Mouse (Mus musculus) cerebral cortex, adult 2 months (tissue): Measurements from ENCODE around the gene Adamts20.

Experiments used
- WGBS: fragments of 180-500 bp; shearing (Covaris S2); methylation state at CpG from one replicate; pipeline ENCODE4 v1.1.7; 2018; 5-methylcytosine and 5-hydroxymethylcytosine counted together

The Adamts20 gene

DNA sequence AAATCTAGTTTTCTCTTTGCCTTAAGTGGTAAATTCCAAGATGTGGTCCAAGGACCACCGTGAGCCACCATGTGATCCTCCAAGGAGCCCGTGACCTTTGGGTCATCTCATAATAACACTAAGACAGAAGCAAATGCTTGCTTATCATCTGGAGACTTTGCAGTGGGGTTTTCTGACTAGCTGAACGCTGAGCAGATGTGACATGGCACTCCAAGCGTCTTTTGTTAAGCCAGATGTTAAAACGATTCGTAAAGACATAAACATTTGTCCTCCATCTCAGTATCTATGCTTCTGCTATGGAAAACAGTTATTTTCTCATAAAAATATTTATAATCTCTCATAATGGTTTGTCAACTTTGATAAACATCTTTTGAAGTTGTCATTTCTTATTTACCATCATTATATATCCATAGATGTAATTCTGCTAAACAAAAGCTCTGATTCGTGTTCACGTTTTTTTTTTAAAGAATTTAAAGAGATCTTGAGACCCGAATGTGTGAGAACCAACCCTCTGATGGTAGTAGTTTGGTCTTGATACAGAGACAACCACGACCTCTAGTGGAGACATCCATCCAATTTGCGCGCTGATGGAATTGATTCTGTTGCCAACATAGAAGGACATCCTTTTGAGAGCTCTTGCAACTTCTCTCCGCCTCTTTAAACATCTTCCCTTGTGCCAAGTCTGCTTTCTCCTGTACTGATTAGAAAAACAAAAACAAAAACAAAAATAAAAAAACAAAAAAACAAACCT lies 212.1 kb downstream of the Adamts20 start:
- 56% methylated on average over 13 of the region's 13 CpGs for WGBS

DNA sequence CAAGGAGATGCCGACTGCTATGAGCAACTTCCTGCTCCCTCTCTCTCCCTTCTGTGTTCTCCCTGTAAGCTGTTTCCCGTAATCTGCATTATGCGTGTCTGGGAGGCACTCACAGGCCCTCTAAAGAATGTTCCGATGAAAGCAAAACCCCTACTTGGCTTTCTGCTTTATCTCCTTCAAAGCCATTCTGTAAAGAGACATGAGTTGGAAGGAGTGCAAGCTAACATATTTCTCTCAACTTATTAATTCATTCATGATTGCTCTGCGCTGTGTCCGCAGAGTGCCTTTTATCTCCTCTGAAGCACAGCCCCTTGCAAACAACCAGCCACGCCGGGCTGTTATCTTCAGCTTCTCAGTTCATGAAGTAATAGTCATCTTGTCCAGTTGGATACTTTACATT lies 215.5 kb downstream of the Adamts20 start:
- WGBS: 72% methylated on average over 8 of the region's 8 CpGs

DNA sequence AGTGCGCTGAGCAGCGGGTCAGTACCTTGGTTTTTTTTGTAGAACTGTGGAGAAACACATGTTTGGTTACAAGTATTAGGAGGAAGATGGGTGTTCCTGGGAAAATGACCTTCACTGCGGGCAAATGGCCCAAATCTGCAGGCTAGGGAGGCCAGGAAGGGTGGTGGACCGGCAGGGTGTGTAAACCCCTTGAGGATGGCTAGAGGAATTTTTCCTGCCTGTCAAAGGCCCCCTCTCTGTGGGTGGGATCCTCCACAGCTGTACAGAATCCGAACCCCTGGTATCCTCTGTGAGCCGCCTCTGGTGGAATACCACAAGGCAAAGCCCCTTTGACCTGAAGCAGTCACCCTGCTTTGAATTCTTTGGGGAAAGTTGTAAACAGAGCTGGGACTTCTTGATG lies 216.8 kb downstream of the Adamts20 start:
- WGBS: 78% methylated on average over 6 of the region's 6 CpGs

DNA sequence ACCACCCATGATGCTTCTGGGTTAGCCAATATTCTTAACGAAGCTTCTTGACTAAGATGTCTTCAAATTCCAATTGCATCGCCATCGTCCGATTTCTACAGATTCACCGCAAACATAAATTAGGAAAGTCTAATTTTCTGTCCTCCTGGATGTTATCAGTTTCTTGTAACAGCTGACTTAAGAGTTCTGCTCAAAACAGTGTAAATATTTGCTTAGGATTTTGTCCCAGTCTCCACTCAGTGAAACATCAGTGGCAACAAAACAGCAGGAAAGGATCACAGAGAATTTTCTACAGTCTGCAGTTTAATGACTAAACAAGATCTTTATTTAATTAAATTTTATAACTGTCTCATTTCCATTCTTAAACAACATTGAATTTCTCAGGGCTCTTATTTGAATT lies 218.5 kb downstream of the Adamts20 start:
- 81% methylated on average over 5 of the region's 5 CpGs for WGBS

DNA sequence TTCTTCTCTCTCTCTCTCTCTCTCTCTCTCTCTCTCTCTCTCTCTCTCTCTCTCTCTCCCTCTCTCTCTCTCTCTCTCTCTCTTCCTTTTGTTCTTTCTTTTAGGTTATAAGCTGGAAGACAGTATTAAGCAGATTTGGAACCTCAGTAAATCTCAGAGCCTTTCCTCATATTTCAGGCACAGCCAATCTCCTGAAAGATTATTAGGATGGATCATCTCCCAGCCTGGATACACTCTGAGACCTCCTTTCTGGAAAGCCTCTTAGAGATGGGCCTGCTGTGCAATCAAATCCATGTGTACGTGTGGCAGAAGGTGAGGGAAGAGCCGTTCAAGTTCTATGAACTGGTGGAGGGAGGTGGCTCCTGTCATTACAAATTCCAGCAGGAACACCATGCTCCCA lies 220.9 kb downstream of the Adamts20 start:
- WGBS: 87% methylated on average over 2 of the region's 2 CpGs

DNA sequence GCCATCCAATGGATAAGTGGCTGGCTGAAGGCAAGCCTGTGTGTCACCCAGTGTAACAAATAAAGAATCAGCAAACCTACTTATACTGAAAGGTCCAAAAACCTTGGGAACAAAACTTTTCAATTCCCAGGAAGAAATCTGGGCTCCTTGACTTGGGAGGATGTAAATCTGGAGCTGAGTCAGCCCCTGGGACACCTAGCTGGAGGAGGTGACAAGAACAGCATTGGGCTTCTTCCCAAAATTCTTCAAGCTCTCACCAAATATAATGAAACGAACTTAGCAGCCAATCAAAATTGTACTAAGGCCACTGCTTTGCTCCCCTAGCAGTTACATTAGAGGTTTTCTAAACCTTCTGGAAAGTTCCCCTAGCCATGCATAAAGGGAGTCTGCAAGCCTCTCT lies 223.1 kb downstream of the Adamts20 start:
- 52% methylated on average over 1 of the region's 1 CpGs for WGBS

DNA sequence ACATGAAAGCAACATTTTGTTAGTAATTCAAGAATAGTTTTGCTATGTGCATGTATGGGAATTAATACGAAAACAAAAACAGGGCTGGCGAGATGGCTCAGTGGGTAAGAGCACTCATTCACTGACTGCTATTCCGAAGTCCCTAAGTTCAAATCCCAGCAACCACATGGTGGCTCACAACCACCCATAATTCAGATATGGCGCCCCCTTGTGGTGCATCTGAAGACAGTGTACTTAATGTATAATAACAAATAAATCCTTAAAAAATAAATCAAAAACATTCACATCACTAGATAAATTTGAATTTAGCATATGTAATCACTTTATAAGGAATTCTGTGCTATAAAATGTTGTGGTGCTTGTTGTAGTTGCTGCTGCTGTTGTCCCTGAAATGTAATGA lies 225.6 kb downstream of the Adamts20 start:
- WGBS: 85% methylated on average over 4 of the region's 4 CpGs

DNA sequence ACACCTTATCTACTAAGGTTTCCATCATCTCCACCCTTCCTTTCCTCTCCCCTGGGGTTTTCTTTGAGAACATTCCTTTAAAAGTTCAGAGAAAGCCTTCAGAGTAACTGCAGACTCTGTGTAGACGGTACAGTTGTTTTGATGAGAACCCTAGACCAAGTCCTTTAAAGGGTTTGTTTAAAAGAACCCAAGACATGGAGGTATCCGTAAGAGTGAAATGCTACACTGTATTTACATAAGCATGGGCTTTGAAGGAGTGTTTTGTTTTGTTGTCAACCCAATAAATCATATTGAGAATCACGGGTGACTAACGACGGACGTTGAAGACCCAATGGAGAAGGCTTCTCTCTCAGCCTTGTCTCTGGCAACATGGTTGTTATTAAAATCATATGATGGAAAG lies 226.1 kb downstream of the Adamts20 start:
- WGBS: 84% methylated on average over 6 of the region's 6 CpGs

DNA sequence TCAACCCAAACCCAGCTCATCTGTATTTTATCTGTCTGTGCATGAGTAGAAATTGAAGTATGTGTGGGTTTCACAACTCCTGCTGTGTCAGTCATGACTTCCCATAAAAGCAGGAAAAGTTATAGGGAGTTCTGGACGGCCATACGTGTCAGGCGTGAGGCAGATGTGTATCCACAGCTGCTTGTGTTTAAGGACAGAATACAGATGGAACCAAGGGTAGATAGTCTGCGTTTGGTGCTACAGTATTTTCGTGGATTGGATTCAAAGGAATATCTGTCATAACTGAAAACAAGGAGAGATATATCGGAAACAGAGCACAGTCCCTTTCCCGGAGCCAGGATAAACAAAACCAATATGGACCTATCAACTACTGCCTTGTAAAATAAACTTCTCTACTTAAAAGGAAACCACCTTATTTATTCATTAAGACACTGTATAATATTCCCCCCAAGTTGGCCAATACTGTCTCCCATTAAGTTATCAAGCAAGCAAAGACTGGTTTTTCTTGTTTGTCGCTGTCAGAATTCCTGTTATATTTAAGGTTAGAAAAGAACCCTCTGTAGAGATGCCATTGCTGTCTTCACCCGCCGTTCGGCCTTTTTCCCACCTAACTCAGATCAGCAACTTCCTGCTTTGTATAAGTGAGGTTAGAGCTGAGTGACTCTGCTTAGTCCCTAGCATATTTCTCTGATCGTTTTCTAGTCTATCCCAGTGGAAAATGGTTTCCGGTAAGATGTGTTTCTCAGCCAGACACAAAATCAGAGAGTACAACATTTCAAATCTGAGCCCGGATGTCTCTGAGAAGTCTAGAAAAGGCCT lies 227.0 kb downstream of the Adamts20 start:
- 77% methylated on average over 14 of the region's 14 CpGs for WGBS

DNA sequence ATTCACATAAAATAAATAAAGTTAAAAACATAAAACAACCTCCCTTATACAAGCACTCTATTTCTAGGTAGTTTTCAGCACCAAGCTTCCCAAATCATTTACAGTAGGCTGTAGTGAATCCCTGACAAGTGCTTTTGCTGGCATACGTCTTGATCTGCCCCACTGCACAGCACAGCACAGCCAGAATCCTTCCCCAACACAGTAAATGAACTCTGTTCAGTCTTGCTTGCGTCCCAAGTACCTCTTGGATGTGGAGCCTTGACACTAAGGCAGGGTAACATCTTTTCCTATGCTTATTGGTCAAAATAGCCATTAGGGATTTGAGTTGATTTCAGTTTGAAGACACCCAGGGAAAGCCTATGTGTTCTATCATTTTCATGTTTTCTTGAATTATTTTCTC lies 228.5 kb downstream of the Adamts20 start:
- WGBS: 89% methylated on average over 2 of the region's 2 CpGs

DNA sequence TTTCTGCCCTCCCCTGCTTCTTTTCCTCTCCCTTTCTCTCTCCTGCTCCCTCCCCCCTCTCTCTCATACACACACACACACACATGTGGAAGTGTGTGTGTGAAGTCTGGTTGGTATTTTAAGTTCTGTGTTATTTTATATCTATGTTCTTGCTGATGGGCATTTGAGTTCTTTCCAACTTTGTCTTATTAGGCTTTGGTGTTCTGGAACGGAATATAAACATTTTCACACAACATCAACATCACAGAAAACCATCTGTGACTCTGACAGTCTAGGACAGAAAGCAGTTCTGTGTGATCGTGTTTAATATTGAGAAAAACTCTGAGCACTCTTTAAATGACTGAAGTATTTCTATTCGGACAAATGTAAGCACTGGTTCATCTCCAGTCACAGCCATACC lies 229.1 kb downstream of the Adamts20 start:
- WGBS: 63% methylated on average over 3 of the region's 3 CpGs

DNA sequence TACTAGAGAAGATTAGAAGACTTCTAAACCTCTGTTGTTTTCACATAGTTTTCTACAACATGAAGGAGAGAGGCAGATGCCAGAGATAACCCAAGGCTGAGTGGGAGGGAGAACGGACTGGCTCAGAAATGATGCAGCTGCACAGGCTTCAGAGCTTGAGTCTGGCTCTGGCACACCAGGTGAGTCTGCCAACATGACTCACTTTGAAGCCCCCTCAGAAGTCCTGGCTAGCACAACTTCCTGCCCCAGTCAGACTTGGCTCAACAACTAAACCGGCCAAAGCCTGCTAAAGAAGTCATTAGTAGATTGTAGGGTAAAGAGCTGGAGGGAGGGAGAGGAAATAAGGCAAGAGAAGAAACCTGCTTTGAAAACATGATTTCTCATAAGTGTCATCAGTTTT lies 230.0 kb downstream of the Adamts20 start:
- 40% methylated on average over 2 of the region's 2 CpGs for WGBS

DNA sequence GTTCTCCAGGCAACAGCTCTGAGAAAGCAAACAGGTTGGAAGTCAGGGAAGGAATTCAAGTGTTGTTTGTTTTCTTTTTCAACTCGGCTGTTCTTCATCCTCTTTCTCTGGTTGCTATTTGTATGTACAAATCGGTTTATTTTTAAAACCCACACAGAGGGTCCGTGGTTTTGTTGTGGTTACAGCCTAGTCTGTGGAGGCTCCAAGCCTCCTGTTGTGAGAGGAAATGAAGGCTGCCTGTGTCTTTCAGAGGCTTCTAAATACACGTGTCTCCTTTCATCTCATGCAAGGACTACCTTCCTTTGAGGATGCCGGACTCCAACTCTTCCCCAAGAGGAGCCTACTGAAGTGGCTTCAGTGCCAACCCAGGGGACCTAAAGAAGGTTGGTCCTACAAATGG lies 234.0 kb downstream of the Adamts20 start:
- 36% methylated on average over 5 of the region's 5 CpGs for WGBS

DNA sequence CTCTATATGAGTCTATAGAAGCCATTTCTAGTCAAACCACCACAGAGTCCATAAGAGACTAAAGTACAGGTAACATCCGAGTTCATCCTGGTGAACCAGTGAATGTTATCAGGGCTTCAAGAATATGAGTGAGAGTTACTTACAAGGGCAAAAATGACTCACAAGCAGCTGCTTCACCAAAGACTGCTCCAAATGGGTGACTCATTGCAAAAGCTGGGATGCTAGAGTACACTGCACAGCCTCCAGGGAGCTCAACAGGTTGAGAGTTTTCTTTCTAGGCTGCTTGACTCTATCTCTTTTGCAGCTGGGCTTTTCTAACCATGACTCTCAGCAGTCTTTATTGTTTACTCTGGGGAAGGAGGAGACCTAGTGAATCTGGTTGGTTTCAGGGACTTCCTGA lies 237.8 kb downstream of the Adamts20 start:
- 81% methylated on average over 1 of the region's 1 CpGs for WGBS

DNA sequence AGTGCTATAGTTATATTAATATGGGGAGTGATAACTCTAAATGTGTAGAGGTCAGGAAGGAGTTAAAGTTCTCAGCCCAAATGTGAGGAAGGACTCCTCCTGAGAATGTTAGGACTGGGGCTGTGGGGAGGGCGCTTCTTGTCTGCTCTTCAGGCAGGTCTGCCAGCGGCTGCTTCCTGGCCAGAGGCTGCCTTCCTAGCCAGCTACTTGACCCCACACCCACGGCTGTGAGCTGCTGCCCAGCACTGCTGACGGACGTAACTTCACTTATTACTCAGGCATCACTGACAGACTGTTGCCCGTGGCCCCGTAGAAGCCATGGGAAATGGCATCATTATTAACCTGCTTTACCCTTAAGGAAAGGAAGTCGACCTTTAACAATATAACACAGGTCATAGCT lies 242.1 kb downstream of the Adamts20 start:
- WGBS: 57% methylated on average over 8 of the region's 8 CpGs

DNA sequence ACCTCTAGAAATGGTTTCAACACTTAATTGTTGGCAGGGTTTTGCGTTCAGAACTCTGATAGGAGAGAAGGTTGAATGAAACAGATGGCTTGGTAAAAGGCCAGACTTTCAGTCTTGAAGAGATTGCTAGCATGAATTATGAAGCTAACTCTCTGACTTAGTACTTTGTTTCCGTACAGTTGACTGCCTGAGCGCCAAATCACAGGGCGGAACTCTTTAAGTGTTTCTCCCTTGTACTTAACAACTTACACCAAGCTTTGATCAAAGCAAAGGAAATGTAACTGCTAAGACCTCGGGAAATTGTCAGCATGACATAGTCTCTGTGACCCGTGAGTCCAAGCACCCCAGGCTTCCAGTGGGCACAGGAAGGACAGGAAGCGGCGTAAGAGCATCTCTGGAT lies 244.5 kb downstream of the Adamts20 start:
- 61% methylated on average over 8 of the region's 8 CpGs for WGBS
